Mouse (Mus musculus) frontal cortex, postnatal 25 days (tissue): ENCODE data around the gene Ski.

Experiments
- DNase-seq, 2 experiments: peaks; one replicate each; pipeline ENCODE4 v3.0.0; 2022; ENCODE audit warnings: low spot score in 2 of 2

Gene Ski

GRCm38 (mm10) chr4:155234371-155235310 is 12.2 kb upstream of the Ski start:
- DNase-seq, result no peak

DNA sequence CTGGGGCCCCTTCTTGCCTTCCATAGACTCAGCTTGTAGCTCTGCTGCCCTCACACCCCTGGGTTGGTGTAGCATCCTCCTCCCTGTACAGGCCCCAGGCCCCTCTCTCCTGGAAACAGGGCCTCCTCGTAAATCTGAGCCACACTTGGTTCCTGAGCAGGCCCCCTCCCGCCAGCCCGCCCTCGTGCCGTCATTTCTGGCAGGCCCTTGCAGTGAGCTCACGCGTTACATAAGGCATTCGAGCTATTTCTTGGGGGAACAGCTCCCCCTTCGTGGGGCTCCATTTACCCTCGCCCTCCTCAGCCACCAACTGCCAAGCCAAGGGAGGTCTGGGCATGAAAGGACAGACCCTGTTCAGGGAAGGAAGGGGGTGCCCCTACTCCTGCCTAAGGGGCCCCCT is 11.5 kb upstream of the Ski start:
- peak; percentile 60 to 65 for DNase-seq

DNA sequence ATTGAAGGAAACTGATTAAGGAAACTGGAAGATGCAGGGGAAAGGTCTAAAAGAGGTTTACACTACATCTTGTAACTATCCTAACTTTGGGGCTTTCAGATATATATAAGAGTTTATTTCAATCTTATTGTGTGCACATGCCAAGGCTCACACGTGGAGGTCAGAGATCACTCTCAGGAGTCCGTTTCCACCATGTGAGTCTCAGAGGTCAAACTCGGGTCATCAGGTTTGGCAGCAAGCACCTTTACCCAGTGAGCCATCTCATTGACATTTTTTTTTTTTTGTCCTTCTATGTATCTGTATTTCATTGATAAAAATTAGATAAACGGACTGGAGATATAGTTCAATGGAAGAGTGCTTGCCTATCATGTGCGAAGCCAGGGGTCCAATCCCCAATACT is 6.1 kb upstream of the Ski start:
- DNase-seq, result no peak

DNA sequence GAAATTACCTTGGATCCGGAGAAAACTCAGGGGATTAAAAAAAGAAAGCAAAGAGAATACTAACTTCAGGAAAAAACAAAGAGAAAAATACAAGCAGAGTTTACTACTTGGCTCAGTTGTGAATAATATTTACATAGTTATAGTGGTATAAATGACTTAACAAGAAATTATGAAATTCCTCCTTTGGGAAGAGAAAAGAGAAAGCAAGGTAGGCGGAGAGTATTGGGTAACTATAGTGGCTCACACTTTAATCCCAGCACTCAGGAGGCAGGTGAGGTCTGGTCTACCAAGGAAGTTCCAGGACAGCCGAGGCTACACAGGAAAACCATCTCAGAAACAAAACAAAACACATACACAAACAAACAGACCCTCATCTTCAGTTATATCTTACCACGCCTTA is 5.6 kb upstream of the Ski start:
- no peak for DNase-seq

DNA sequence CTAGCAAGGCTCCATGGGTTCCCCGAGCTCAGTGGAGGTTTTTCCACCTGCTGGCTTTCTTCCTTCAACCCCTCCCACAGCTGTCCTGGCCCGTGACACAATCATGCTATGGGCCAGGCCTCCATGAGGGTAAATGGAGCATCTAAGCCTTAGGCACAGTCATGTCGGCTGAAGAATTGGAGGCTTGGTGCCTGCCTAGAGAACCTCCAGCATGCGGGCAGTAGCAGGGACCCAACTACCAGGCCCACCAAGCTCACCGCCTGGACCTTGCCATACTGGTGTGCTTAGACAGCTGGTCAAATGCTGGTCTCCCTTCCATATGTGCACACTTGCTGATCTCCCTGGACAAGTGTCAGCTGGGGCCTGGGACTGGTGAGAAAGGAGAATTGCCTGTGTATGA is 3.5 kb upstream of the Ski start:
- no peak for DNase-seq

DNA sequence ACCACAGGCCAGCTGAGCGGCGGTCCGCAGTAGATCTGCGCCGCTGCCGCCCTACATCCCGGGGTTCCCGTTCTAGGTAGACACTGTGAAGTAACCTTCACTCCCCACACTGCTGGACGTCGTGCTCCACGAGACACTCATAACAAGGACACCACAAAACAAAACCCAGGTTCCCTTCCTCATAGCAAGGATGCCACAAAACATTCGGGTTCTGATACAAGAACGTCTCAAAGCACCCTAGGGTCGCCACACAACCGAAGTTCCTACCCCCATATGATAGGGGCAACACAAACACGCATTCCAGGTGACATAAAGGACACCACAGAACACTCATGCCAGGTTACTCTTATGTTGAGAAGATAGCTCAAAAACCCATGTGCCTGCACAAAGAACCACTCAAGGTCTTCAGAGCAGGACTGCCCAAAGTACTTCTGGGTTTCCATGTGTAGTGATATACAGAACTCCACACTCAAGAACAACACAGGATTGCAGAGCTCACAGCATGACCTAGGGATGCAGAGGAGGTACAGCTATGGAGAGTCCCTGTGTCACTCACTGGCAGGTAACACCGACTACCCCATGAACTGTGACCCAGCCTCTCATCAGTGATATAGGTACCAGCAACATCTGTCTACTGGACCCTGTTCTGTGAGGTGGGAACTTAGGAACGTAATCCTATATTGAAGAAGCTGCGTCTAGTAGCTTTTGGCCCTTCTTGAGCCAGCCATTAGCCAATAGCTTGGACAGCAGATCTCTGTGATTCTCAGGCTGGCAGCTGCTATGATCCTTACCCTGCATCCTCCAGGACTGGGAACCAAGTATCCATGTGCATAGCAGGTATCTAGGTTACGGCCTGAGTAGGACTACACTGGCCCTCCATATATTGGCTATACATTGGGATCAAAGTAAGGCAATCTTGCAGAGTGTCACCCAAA is 1.5 kb upstream of the Ski start:
- no peak for DNase-seq

DNA sequence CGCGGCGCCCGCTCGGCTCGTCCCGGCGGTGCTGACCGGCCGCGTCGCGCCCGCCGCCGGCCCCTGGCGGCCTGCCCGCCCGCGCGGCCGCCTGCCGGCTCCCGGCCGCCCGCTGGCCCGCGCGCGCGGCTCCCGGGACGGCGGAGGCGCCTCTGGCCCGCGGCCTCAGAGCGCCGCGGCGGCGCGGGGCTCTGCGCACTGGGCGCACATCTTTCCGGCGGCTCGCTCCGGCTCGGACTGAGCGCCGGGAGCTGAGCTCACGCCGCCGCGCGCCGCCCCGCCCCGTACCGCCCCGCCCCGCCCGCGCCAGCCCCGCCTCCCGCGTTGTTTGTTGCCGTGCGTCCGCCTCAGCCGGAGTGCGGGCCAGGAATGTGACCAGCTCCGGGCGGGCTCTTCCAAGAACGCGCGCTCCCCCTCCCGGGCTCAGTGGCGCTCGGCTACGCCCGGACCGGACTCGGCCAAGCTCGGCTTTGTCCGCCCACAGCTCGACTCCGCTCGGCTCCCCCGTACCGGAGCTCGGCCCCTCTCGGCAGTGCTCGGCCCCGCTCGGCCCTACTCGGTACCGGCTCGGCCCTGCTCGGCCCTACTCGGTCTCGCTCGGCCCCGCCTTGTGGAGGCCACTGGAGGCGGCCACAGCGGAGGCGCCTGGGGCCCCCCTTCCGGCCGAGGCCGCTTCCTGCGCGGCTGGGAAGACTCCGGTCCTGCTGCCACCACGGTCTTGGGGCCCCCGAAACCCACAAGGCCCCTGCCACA is 625 bp upstream of the Ski start:
- peak; percentile 99 to 100 for DNase-seq

DNA sequence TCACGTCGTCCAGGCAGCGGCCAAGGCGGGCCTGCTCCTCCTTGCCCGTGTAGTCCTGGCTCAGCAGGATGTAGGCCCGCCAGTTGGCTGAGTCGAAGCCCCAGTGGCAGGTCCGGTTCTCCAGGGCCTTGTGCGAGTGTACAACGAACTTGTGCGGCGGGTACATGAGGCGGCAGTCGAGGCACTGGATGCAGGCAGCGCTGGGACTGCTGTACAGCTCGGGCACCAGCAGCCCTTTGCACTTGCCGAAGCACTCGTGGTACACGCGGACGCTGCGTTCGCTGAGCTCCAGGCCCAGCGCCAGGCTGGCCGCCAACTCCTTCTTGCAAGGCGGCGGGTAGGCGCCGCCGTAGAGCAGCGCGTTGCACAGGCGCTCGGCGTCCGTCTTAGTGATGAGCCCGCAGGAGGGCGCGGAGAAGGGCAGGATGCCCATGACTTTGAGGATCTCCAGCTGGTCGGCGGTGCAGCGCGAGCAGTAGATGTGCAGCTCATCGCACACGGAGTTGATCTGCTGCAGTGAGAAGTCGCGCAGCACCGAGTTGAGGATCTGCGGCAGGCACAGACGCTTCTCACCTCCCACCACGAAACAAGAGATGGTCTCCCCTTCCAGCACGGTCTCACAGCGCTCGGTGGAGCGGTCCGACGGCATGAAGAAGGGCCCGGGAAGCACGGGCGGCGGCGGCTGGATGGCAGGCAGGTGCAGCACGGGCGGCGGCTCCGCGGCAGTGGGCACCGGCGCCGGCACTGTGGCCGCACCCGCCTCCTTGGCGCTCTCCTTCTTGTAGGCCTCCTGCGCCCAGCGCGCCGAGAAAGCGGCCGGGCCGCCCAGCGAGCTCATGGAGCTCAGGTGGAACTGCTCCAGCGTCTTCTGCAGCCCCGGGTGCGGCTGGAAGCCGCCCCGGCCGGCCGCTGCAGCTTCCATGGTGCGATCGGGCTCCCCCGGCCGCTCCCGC is 517 bp downstream of the Ski start:
- DNase-seq, result peak; percentile 51 to 60

DNA sequence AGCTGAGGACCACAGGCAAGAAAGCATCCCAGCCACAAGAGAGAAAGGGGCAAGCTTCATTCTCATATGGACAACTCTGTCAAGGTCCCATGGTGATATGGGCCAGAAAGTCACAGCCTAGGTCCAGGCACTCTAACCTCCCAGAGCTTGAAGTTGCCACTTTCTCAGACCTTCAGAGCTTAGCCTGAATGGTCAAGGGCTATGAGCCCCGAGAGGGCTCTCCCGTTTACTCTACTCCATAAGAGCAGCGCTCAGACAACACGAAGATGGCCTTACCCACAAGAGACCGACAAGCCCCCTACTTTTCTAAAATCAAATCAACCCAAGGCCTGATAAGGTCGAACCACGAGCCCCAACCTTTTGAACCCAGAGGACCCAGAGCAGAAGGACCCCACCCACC is 1.3 kb downstream of the Ski start:
- DNase-seq, result no peak

DNA sequence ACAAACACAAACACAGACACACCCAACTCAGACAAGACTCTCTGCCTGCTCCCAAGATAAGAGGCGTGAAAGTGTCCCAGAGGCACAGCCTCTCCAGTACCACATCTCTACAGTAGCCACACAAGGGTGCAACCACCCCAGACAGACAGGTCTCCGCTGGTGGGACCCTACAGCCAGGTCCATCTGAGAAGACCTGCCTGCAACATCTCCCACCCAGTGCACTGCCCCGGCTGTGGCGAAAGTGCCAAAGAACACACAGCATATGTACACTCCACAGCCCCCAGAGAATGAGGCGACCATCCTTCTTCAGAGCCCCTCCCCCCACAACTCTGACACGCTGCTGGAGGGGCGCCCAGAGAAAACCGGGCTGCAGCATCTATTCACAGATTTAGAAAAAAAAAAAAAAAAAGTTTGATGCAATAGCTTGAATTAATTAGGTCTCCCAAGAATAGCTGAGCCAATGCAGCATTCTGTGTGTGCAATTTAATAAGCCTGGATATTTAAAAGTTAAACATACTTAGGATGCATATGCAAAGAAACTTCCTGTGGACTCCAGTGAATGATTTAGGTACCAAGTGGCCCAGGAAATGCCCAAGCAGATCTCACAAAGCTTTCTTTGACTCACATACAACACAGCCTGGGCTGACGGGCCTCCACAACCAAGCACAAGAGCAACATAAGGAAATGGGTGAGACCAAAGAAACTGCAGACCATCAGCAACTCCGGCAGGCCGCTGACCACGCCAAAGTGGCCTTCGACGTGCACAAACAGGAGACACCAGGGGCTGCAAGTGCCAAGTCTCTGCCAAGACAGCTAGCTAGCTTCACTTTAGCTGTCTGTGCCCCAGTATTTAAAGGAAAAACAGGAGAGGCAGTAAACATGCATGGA is 1.9 kb downstream of the Ski start:
- DNase-seq, result no peak

DNA sequence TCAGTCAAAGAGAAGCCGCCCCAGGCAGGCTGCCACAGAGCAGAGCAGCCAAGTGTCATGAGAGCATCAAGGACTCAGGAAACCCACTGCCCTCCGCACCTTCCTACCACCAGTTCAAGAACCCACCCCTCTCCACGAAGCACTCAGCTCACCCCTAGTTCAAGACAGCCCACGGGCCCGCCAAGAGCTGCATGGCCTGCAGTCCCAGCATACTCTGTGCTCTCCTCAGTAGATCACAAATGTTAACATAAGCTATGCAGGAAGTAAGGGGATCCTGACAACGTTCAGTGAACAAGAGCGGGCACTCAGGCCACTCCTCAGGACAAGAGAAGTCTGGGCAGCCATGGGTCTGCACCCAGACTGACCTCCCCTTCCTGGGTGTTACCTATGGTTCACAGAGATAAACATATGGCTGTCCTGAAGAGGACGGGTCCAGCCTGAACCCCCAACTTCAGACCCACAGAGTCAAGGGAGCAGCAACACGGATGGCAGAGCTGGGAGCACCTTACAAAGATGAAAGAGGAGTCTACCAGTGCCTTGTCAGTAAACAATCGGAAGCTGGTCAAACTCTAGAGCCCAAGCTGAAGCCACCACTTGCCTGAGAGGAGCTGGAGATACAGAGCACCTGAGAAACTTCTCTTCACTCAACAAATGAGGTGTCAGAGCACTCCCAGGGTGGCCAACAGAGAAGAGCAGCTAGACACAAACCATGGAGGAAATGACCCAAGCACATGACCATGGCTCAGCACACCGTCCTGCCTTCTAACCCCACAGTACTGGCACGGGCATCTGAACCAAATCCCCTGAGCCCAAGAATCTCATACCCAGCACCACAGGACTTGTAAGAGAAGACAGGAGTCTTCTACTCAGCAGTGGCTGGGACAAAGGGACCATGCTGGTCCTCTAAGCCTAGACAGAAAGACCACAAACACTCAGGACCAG is 2.9 kb downstream of the Ski start:
- DNase-seq, result no peak

DNA sequence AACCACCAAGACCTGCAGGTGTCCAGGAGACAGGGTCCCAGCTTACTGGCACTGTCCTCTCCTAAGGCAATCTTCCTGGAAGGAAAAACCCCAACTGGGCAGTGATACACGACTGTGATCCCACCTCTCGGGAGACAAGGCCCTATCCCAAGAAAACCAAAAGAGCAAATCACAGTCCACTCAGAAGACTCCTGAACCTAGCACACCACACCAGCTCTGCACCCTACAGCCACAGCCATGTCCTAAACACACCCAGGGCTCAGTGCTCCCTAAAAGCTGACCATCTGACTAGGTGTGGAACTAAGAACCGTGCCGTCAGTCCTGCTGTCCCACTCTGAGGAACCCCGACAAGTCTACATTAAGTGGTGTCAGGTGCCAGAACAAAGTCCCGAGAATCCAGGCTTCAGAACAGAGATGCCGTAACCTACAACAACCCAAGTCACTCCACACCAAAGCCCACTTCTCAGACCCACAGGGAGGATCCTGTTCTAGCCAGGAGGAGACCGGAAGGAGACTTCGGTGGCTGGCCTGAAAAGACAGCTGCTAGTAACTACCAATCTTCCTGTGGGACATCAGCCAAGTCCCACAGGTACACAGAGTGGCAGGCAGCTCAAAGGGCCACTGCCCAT is 4.2 kb downstream of the Ski start:
- no peak for DNase-seq

DNA sequence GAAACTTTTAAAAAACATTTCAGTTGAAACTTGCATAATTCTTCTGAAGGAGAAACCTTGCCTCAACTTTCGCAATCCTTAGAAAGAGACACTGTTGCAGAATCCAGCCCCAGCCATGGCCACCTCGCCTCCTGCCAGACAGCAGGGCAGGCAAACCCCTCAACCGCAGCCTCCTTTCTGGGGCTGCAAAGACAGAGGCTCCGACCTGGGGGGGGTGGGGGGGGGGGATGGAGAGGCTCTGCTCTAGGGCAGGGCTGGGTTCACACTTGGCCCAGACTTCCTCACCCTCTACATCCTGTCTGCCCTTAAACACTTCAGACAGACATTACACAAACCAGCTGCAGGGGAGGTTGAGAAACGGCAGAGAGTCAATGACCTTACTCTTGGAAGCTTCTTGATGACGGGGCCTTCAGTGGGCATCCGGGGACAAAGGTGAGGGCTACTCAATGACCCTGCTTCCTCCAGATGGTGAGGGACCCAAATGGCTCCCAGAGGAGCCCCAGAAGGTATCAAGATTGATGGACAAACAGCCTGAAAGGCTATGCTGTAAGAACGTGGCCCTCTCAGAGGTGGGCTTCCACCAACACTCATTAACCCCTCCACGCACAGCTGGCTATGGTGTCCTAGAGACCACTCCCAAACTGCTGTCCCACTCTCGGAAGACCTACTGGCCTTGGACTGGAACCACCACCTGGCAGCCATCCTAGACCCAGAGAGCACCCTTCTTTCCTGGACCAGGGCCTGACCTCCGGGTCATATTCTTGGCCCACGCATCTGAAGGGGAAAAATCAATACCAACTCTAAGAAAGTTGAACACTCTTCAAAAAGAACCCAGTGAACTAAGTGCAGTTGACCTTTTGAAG is 4.9 kb downstream of the Ski start:
- no peak for DNase-seq

- no peak for DNase-seq
Observed at GRCm38 (mm10) chr4:155215773-155216630, 6.4 kb downstream of the Ski start.

GRCm38 (mm10) chr4:155215203-155215602 is 7.2 kb downstream of the Ski start:
- DNase-seq, result no peak

DNA sequence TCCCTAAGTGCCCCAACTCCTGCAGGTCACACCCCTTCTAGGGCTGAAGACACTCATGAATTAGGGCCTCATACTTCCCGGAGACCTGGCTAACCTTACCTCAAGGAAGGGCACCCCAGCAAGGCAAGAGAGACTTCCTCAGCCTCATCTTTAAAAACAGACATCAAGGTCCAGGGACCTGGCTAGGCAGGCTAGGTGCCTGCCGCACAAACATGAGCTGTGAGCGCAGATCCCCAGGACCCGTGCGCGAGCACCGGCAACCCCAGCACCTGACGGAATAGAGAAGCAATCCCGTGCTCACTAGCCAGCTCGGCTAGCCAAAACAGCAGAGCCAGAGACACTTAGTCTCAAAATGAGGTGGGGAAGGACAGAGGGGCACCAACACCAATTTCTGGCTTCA is 7.6 kb downstream of the Ski start:
- DNase-seq, result no peak
